Mouse (Mus musculus) forebrain, embryonic 10.5 days (tissue): ENCODE measurements around the gene Gm45808. TPM values are rescaled to one million over a fixed set of nuclear protein-coding genes. Genes with fewer than 3 reads are reported as not detected.
A peak's percentile ranks its signal among the peaks of the same experiment; 100 is the strongest.
"Not testable (repeated sequence)": the region's sequence is repeated elsewhere in the genome, so short reads cannot be mapped to it uniquely, and the experiment has no call there.

Source experiments
- DNase-seq: peaks from one replicate; pipeline ENCODE4 v3.0.0-alpha.2; 2017; ENCODE audit warnings: low spot score; ENCODE audit errors: extremely low spot score
- H3K27ac ChIP-seq: fragments of 300-500 bp; sonication (generic); 2 replicates; pipeline ENCODE4 v1.5.1; 2016; ENCODE audit warnings: mild to moderate bottlenecking
- H3K27me3 ChIP-seq: fragments of 300-500 bp; sonication (generic); 2 replicates; pipeline ENCODE4 v1.6.1; 2016; ENCODE audit warnings: mild to moderate bottlenecking; ENCODE audit not compliant: poor library complexity, severe bottlenecking
- H3K36me3 ChIP-seq: fragments of 300-500 bp; sonication (generic); replicated peaks from 2 replicates; pipeline ENCODE4 v1.6.1; 2016; ENCODE audit warnings: mild to moderate bottlenecking, moderate library complexity
- H3K4me1 ChIP-seq: fragments of 300-500 bp; sonication (generic); 2 replicates; pipeline ENCODE4 v1.6.1; 2016
- H3K4me3 ChIP-seq: fragments of 300-500 bp; sonication (generic); 2 replicates; pipeline ENCODE4 v1.5.1; 2016; ENCODE audit warnings: mild to moderate bottlenecking, moderate library complexity
- H3K9me3 ChIP-seq: fragments of 300-500 bp; sonication (generic); 2 replicates; pipeline ENCODE4 v1.6.1; 2016; ENCODE audit warnings: mild to moderate bottlenecking, moderate library complexity
- WGBS: fragments of 180-500 bp; shearing (Covaris S2); methylation state at CpG from one replicate; pipeline ENCODE4 v1.1.7; 2016; 5-methylcytosine and 5-hydroxymethylcytosine counted together
- polyA plus RNA-seq: library from polyadenylated mRNA; unstranded; fragments of >200 nt; fragmentation: Nextera tagmentation; extraction: Ambion mirVana; gene quantifications from 2 replicates; pipeline ENCODE4 v1.2.1, GENCODE M21; 2016

The Gm45808 gene
- polyA plus RNA-seq, 1 experiment from 2014 or later, result not detected

DNA sequence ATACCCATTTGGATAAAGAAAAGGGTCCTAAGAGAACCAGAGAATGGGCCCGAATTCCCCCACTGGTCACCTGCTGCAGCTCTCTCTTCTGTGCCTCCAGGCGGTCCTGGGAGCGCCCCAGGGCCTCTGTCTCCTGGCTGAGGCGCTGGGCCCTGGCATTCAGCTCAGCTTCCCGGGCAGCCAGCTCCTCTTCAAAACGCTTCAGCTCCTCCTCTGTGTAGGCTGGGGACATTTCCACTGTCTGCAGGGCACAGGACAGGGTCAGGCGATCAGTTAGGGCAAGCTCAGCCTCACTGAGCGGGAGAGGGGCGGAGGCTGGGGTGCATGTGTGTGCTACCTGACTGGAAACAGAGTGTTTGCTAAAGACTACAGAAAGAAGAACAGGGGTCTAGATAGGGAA, 7.9 kb upstream of the Gm45808 start:
- 83% methylated on average over 9 of the region's 9 CpGs for WGBS
- Histone ChIP-seq H3K36me3 (peaks cover 76% of the 10 kb centered on the region), H3K27me3 (peaks cover 4% of the 10 kb centered on the region; the same call in 1 of the 2 replicates), H3K27ac (no peak overlapping the region), H3K9me3 (no peaks in the 10 kb centered on the region), H3K4me3 (no peak overlapping the region), H3K4me1 (peaks cover 18% of the 10 kb centered on the region)
- DNase-seq, result no peak

DNA sequence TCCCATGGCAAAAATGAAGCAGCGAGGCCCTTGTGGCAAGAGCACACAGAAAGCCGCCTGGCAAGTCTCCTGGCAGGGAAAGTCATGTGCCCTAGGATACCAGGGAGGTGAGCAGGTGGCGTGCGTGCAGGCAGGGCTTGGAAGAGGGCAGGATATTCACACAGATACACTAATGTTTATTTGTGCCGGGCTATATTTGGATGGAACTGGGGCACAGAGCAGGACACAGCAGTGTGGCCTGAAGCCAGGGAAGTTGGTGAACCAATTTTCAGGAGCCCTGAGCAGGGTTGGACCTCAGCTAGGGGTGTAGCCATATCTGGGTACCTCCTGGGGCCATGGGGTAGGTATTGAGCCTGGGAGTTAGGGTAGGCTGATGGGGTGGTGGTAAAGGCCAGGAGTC, 6.3 kb upstream of the Gm45808 start:
- Histone ChIP-seq H3K9me3 (no peaks in the 10 kb centered on the region), H3K4me1 (peaks cover 34% of the 10 kb centered on the region), H3K27me3 (peaks cover 5% of the 10 kb centered on the region; the same call in 1 of the 2 replicates), H3K36me3 (peaks cover 60% of the 10 kb centered on the region), H3K27ac (no peak overlapping the region), H3K4me3 (no peak overlapping the region)
- WGBS, result 93% methylated on average over 5 of the region's 5 CpGs
- DNase-seq, result no peak

GRCm38 (mm10) chr7:45492225-45492844, 5.7 kb upstream of the Gm45808 start:
- no peaks in the 10 kb centered on the region for H3K9me3 ChIP-seq
- H3K4me1 ChIP-seq, result peaks cover 40% of the 10 kb centered on the region
- H3K4me3 ChIP-seq, result no peak overlapping the region
- peaks cover 54% of the 10 kb centered on the region for H3K36me3 ChIP-seq
- peaks cover 5% of the 10 kb centered on the region; the same call in 1 of the 2 replicates for H3K27me3 ChIP-seq
- H3K27ac ChIP-seq, result no peak overlapping the region
- DNase-seq, result no peak
- 95% methylated on average over 8 of the region's 8 CpGs for WGBS

- H3K4me3 ChIP-seq, result no peak overlapping the region; the same call in 1 of the 2 replicates
- 34% methylated on average over 3 of the region's 3 CpGs for WGBS
- DNase-seq, result no peak
- peaks cover 41% of the 10 kb centered on the region for H3K4me1 ChIP-seq
- 0 out of 2 replicates have a peak overlapping the region, but pooled peaks have one; percentile 3 for H3K27ac ChIP-seq
- no peaks in the 10 kb centered on the region for H3K9me3 ChIP-seq
- peaks cover 46% of the 10 kb centered on the region for H3K36me3 ChIP-seq
- peaks cover 5% of the 10 kb centered on the region; the same call in 1 of the 2 replicates for H3K27me3 ChIP-seq
These were observed 4.7 kb upstream of the Gm45808 start for GRCm38 (mm10) chr7:45491264-45491663.

DNA sequence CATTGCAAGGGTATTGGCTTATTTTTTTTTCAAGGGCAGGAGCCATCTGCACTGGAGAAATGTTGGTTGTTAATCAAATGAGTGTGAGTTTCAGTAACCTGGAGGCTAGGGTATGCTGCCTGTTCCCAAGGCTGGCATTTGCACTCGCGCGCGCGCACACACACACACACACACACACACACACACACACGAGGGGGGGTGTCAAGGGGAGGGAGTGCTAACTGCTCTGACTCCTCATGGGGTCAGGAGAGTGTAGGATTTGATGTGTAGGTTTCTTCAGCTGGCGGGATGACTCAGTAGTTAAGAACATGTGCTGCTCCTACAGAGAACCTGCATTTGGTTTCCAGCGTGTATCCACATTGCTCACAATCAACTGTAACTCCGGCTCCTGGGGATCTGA, 4.2 kb upstream of the Gm45808 start:
- peaks cover 5% of the 10 kb centered on the region; the same call in 1 of the 2 replicates for H3K27me3 ChIP-seq
- 0 out of 2 replicates have a peak overlapping the region, but pooled peaks have one; percentile 3 for H3K27ac ChIP-seq
- DNase-seq, result no peak
- no peak overlapping the region; the same call in 1 of the 2 replicates for H3K4me3 ChIP-seq
- peaks cover 42% of the 10 kb centered on the region for H3K36me3 ChIP-seq
- 51% methylated on average over 9 of the region's 9 CpGs for WGBS
- H3K4me1 ChIP-seq, result peaks cover 41% of the 10 kb centered on the region
- no peaks in the 10 kb centered on the region for H3K9me3 ChIP-seq

GRCm38 (mm10) chr7:45489578-45489977, 3.0 kb upstream of the Gm45808 start:
- Histone ChIP-seq H3K27ac (0 out of 2 replicates have a peak overlapping the region, but pooled peaks have one; percentile 90), H3K4me1 (peaks cover 41% of the 10 kb centered on the region), H3K9me3 (no peaks in the 10 kb centered on the region), H3K27me3 (peaks cover 5% of the 10 kb centered on the region; the same call in 1 of the 2 replicates), H3K36me3 (peaks cover 33% of the 10 kb centered on the region), H3K4me3 (no peak overlapping the region)
- no peak for DNase-seq
- WGBS, result 86% methylated on average over 7 of the region's 7 CpGs

DNA sequence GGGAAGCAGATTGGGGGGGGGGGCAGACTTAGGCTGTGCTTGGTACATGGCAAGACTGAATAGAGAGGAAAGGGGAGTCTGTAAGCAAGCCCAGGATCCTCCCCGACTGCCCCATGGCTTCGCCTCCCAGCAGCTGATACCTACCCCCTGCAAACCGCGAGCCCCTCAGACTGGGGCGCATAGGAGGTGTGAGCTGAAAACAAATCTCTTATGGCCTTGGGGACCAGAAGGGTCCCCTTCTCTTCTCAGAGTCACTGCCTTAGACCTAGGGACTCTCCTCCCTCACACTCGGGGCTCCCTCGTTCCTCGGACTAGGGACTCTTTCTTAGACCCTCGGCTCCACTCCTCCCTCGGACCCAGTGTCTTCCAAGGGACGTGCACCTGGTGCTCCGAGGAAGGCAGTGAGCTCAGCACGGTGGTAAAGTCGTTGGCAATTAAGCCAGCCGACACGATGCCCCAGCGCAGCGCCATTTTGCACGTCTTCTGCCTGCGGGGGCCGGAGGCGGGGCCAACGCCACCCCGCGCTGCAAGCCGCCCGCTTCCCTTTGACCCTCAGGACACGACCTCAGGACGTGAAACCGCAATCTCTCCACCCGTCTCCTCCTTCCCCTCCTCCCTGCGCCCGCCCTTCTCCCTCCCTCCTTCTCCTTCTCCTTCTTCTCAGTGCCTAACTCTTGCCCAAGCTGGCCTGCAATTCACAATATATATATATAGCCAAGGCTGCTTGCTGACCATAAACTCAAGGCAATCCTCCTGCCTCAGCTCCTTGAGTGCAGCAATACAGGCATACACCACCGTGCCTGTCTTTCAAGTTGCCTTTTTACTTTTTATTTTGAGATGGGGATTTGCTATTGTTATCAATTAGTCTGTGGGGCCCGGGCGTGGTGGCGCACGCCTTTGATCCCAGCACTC, 1.9 kb upstream of the Gm45808 start, which contains the start of gene Dhdh:
Gene Dhdh (minus strand): TSS at position 513 of the 912 bp plus-strand sequence.
- H3K27me3 ChIP-seq, result peaks cover 5% of the 10 kb centered on the region; the same call in 1 of the 2 replicates
- 7% methylated on average over 38 of the region's 38 CpGs for WGBS
- DNase-seq, result peak; percentile 63
- H3K9me3 ChIP-seq, result no peaks in the 10 kb centered on the region
- H3K4me1 ChIP-seq, result peaks cover 41% of the 10 kb centered on the region
- peak within 1 kb of the TSS; percentile 61 for H3K4me3 ChIP-seq
- H3K36me3 ChIP-seq, result peaks cover 23% of the 10 kb centered on the region
- H3K27ac ChIP-seq, result peak within 1 kb of the TSS; percentile 90

DNA sequence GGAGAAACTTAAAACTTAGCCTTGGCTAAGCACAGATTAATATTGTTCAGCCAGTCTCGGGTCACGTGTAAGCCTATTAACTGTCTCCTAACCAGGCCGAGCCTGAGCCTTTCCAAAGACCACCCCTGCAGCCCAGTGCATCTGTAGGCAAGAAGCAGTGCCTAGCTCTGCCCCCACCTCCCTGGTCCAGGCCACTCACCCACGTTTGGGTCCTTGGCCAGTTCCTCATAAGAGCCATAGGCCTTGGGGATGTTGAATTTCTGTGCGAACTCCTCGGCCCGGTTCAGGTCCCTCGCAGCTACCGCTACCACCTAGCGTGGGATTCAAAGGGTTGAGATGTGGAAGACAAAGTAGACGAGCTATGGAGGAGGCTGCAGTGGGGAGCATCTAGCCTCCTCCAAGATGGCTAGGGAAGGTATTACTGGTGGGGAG, 1.3 kb upstream of the Gm45808 start:
- H3K9me3 ChIP-seq, result no peaks in the 10 kb centered on the region
- peak overlapping the region; percentile 61 for H3K4me3 ChIP-seq
- peaks cover 16% of the 10 kb centered on the region for H3K36me3 ChIP-seq
- H3K4me1 ChIP-seq, result peaks cover 41% of the 10 kb centered on the region
- peaks cover 5% of the 10 kb centered on the region; the same call in 1 of the 2 replicates for H3K27me3 ChIP-seq
- peak overlapping the region; percentile 90 for H3K27ac ChIP-seq
- DNase-seq, result peak; percentile 25
- WGBS, result 18% methylated on average over 11 of the region's 11 CpGs

DNA sequence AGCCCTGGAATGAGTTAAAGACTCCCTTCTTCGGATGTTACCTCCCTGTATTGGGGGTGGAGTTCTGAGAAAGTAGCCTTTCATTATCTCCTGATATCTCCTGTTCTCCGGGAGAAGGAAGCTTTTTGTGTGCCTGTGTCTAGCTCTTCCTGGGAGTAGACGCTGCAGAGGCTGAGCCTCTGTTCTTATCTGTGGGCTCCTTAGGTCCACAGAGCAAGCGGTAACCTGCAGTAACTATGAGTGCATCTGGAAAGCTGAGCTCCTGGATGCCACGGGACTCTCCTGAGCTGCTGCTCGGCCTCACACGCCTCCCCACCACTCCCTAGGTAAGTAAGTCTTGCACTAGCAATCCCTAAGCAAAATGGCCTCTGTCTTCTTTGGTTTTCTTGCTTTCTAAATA, 453 bp downstream of the Gm45808 start:
- WGBS, result 82% methylated on average over 7 of the region's 7 CpGs
- peaks cover 7% of the 10 kb centered on the region; the same call in 1 of the 2 replicates for H3K36me3 ChIP-seq
- no peaks in the 10 kb centered on the region for H3K9me3 ChIP-seq
- H3K27me3 ChIP-seq, result peaks cover 5% of the 10 kb centered on the region; the same call in 1 of the 2 replicates
- H3K4me1 ChIP-seq, result peaks cover 39% of the 10 kb centered on the region
- no peak overlapping the region for H3K27ac ChIP-seq
- H3K4me3 ChIP-seq, result no peak overlapping the region
- DNase-seq, result no peak

DNA sequence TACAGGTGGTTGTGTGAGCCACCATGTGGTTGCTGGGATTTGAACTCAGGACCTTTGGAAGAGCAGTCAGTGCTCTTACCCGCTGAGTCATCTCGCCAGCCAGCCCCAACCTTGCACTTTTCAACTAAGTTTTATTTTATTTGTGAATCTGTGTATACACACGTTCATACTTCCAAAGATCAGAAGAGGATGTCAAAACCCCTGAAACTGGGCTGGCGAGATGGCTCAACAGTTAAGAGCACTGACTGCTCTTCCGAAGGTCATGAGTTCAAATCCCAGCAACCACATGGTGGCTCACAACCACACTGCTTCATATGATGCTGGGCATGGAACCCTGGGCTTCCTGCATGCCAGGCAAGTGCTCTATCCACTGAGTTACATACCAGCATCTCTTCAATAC, 1.6 kb downstream of the Gm45808 start:
- not testable (repeated sequence) for H3K4me3 ChIP-seq, H3K36me3 ChIP-seq, H3K27ac ChIP-seq, H3K27me3 ChIP-seq, DNase-seq, H3K9me3 ChIP-seq
- 98% methylated on average over 5 of the region's 5 CpGs for WGBS
- H3K4me1 ChIP-seq, result peaks cover 27% of the 10 kb centered on the region

GRCm38 (mm10) chr7:45482166-45482565, 4.4 kb downstream of the Gm45808 start:
- Histone ChIP-seq H3K9me3 (no peaks in the 10 kb centered on the region), H3K4me1 (no peaks in the 10 kb centered on the region), H3K36me3 (peaks cover 15% of the 10 kb centered on the region), H3K4me3 (no peak overlapping the region), H3K27ac (no peak overlapping the region), H3K27me3 (no peaks in the 10 kb centered on the region)
- WGBS, result 83% methylated on average over 1 of the region's 1 CpGs
- no peak for DNase-seq

DNA sequence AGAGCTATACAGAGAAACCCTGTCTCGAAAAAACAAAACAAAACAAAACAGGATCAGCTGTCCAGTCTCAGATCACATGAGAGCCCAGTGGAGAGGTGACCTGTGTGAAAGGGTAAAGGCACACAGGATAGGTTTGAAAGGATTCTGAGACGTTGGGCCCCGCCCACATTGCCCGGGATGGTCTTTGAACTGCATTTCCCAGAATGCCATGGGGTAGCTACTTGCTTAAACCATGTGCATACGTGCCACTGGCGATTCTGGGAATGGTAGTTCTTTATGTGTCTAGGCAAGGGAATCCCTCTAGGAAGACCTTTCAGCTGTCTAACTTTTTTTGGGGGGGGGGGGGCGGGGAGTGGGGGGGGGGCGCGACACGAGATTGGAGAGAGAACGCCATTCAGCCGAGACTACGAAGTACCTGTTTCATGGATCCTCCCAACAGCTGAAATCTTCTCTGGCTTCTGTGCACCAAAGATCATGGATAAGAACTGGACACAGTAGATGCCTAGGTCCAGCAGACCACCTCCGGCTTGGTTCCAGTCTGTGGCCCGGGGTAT, 5.2 kb downstream of the Gm45808 start, which contains the start of gene Tulp2:
Gene Tulp2 (plus strand): TSS at position 504 of the 554 bp plus-strand sequence.
- no peak for DNase-seq
- H3K36me3 ChIP-seq, result peaks cover 13% of the 10 kb centered on the region
- H3K4me1 ChIP-seq, result no peaks in the 10 kb centered on the region
- 56% methylated on average over 15 of the region's 15 CpGs for WGBS
- no peaks in the 10 kb centered on the region for H3K9me3 ChIP-seq
- H3K27me3 ChIP-seq, result no peaks in the 10 kb centered on the region
- H3K27ac ChIP-seq, result no peak within 1 kb of the TSS
- no peak within 1 kb of the TSS for H3K4me3 ChIP-seq
